Mouse (Mus musculus) CH12.LX (cell line): ENCODE measurements around the gene Oxt. TPM values are rescaled to one million over a fixed set of nuclear protein-coding genes. Genes with fewer than 3 reads are reported as not detected.

Experiments used
- DNase-seq: peaks from one replicate; pipeline ENCODE4 v3.0.0-alpha.2; 2013; ENCODE audit errors: extremely low read depth
- H3K27ac ChIP-seq: 2 replicates; pipeline ENCODE4 v1.5.1; 2012; ENCODE audit warnings: low read depth, mild to moderate bottlenecking, control low read depth, moderate library complexity; ENCODE audit not compliant: insufficient read depth
- H3K27me3 ChIP-seq: replicated peaks from 2 replicates; pipeline ENCODE3; 2012; ENCODE audit warnings: inconsistent platforms
- H3K36me3 ChIP-seq, 2 experiments: replicated peaks in 1 of 2; 2 replicates each; pipeline versions ENCODE3 to v1.6.1; 2012; ENCODE audit warnings: inconsistent platforms in 1 of 2, low read length in 1 of 2, mild to moderate bottlenecking in 1 of 2, mixed read lengths in 1 of 2, moderate library complexity in 1 of 2; ENCODE audit not compliant: control insufficient read depth in 1 of 2, insufficient read depth in 1 of 2
- H3K4me1 ChIP-seq, 2 experiments: 2 replicates each; pipeline ENCODE4 v1.6.1; 2012; ENCODE audit warnings: inconsistent platforms in 1 of 2, moderate library complexity in 1 of 2; ENCODE audit not compliant: insufficient read depth in 2 of 2, control insufficient read depth in 1 of 2
- H3K4me2 ChIP-seq: 2 replicates; pipeline ENCODE4 v1.6.1; 2012; ENCODE audit warnings: low read depth, mild to moderate bottlenecking, control low read depth; ENCODE audit not compliant: poor library complexity, insufficient read depth, severe bottlenecking
- H3K4me3 ChIP-seq, 3 experiments: fragments of 150-350 bp in 1 of 3; sonication (generic) in 1 of 3; replicated peaks in 1 of 3; 2 replicates each; pipeline versions ENCODE3 to v1.5.1; 2011 to 2012; ENCODE audit warnings: low read depth in 2 of 3, low read length in 2 of 3, mild to moderate bottlenecking in 2 of 3, moderate library complexity in 2 of 3, control low read depth in 1 of 3, improper control_type of control experiment in 1 of 3, inconsistent platforms in 1 of 3, mixed read lengths in 1 of 3; ENCODE audit not compliant: poor library complexity in 1 of 3
- H3K79me2 ChIP-seq: replicated peaks from 2 replicates; pipeline ENCODE4 v1.6.1; 2012; ENCODE audit warnings: mild to moderate bottlenecking, moderate library complexity; ENCODE audit not compliant: control insufficient read depth, poor library complexity, insufficient read depth, severe bottlenecking; ENCODE audit errors: extremely low read depth
- H3K9ac ChIP-seq: 2 replicates; pipeline ENCODE4 v1.6.1; 2012; ENCODE audit warnings: low read depth, mild to moderate bottlenecking, control low read depth, moderate library complexity; ENCODE audit not compliant: insufficient read depth
- H3K9me3 ChIP-seq: replicated peaks from 2 replicates; pipeline ENCODE3; 2012; ENCODE audit warnings: low read length, inconsistent platforms, mixed read lengths
- CHD1 ChIP-seq: IDR thresholded peaks from 2 replicates; pipeline ENCODE4 v1.6.1; 2012; ENCODE audit warnings: low read depth, low read length, improper control_type of control experiment, inconsistent platforms
- CHD2 ChIP-seq: IDR thresholded peaks from 2 replicates; pipeline ENCODE4 v1.6.1; 2011; ENCODE audit warnings: low read length, improper control_type of control experiment
- CTCF ChIP-seq, 2 experiments: IDR thresholded peaks in 1 of 2; conservative IDR thresholded peaks in 1 of 2; 2 replicates each; pipeline ENCODE4 v1.5.1; 2011 to 2012; ENCODE audit warnings: low read depth in 2 of 2, low read length in 2 of 2, improper control_type of control experiment in 1 of 2, inconsistent platforms in 1 of 2, mild to moderate bottlenecking in 1 of 2, moderate library complexity in 1 of 2
- ELF1 ChIP-seq: IDR thresholded peaks from 2 replicates; pipeline ENCODE4 v1.6.1; 2014; ENCODE audit warnings: low read depth, mild to moderate bottlenecking, inconsistent platforms, low read length, improper control_type of control experiment
- ETS1 ChIP-seq: conservative IDR thresholded peaks from 2 replicates; pipeline ENCODE4 v1.6.1; 2012; ENCODE audit warnings: low read depth, mild to moderate bottlenecking, inconsistent platforms, low read length, improper control_type of control experiment, moderate library complexity
- GABPA ChIP-seq: IDR thresholded peaks from 2 replicates; pipeline ENCODE4 v1.6.1; 2012; ENCODE audit warnings: low read depth, low read length, improper control_type of control experiment, inconsistent platforms; ENCODE audit not compliant: insufficient replicate concordance
- HCFC1 ChIP-seq: IDR thresholded peaks from 2 replicates; pipeline ENCODE4 v1.6.1; 2012; ENCODE audit warnings: low read depth, mild to moderate bottlenecking, inconsistent platforms, low read length, improper control_type of control experiment
- IRF4 ChIP-seq: IDR thresholded peaks from 2 replicates; pipeline ENCODE4 v1.6.1; 2014; ENCODE audit warnings: low read depth, mild to moderate bottlenecking, inconsistent platforms, low read length, improper control_type of control experiment
- KAT2A ChIP-seq: IDR thresholded peaks from 2 replicates; pipeline ENCODE4 v1.6.1; 2012; ENCODE audit warnings: low read length, improper control_type of control experiment, inconsistent platforms; ENCODE audit not compliant: insufficient replicate concordance
- MAZ ChIP-seq: IDR thresholded peaks from 2 replicates; pipeline ENCODE4 v1.6.1; 2012; ENCODE audit warnings: low read depth, mild to moderate bottlenecking, inconsistent platforms, low read length, improper control_type of control experiment, moderate library complexity
- MEF2A ChIP-seq: IDR thresholded peaks from 2 replicates; pipeline ENCODE4 v1.6.1; 2014; ENCODE audit warnings: low read depth, mild to moderate bottlenecking, inconsistent platforms, low read length, improper control_type of control experiment, borderline replicate concordance
- MXI1 ChIP-seq: IDR thresholded peaks from 2 replicates; pipeline ENCODE4 v1.6.1; 2011; ENCODE audit warnings: mild to moderate bottlenecking, low read depth, low read length, improper control_type of control experiment
- NELFE ChIP-seq: IDR thresholded peaks from 2 replicates; pipeline ENCODE4 v1.6.1; 2011; ENCODE audit warnings: low read depth, low read length, improper control_type of control experiment
- NRF1 ChIP-seq: IDR thresholded peaks from 2 replicates; pipeline ENCODE4 v1.6.1; 2014; ENCODE audit warnings: low read depth, mild to moderate bottlenecking, inconsistent platforms, low read length, improper control_type of control experiment, moderate library complexity
- PAX5 ChIP-seq: IDR thresholded peaks from 2 replicates; pipeline ENCODE4 v1.6.1; 2012; ENCODE audit warnings: low read length, inconsistent platforms, mixed read lengths
- POLR2A ChIP-seq: IDR thresholded peaks from 2 replicates; pipeline ENCODE4 v1.6.1; 2011; ENCODE audit warnings: low read depth, mild to moderate bottlenecking, improper control_type of control experiment, low read length
- POLR2AphosphoS2 ChIP-seq: IDR thresholded peaks from 2 replicates; pipeline ENCODE4 v1.6.1; 2011; ENCODE audit warnings: low read depth, low read length, improper control_type of control experiment
- RAD21 ChIP-seq: IDR thresholded peaks from 2 replicates; pipeline ENCODE4 v1.6.1; 2011; ENCODE audit warnings: low read depth, mild to moderate bottlenecking, low read length, improper control_type of control experiment, moderate library complexity
- SIN3A ChIP-seq: IDR thresholded peaks from 2 replicates; pipeline ENCODE4 v1.6.1; 2012; ENCODE audit warnings: low read length, improper control_type of control experiment, inconsistent platforms
- SMC3 ChIP-seq: IDR thresholded peaks from 2 replicates; pipeline ENCODE4 v1.6.1; 2011; ENCODE audit warnings: low read depth, low read length, improper control_type of control experiment
- TBP ChIP-seq: conservative IDR thresholded peaks from 2 replicates; pipeline ENCODE4 v1.6.1; 2011; ENCODE audit warnings: low read depth, low read length, improper control_type of control experiment
- TCF12 ChIP-seq: IDR thresholded peaks from 2 replicates; pipeline ENCODE4 v1.6.1; 2014; ENCODE audit warnings: low read depth, mild to moderate bottlenecking, inconsistent platforms, low read length, improper control_type of control experiment
- UBTF ChIP-seq: IDR thresholded peaks from 2 replicates; pipeline ENCODE4 v1.6.1; 2012; ENCODE audit warnings: low read depth, mild to moderate bottlenecking, inconsistent platforms, low read length, improper control_type of control experiment, moderate library complexity
- ZMIZ1 ChIP-seq: IDR thresholded peaks from 2 replicates; pipeline ENCODE4 v1.6.1; 2012; ENCODE audit warnings: low read depth, mild to moderate bottlenecking, inconsistent platforms, low read length, improper control_type of control experiment
- ZNF384 ChIP-seq: IDR thresholded peaks from 2 replicates; pipeline ENCODE4 v1.6.1; 2012; ENCODE audit warnings: low read depth, low read length, improper control_type of control experiment, inconsistent platforms
- dilution Hi-C: fragments of 300-500 bp; cut with MboI; formaldehyde crosslinking; loops from 2 replicates; pipeline ENCODE4 v1.14.3; 2020; ENCODE audit warnings: low sequenced_read_pairs; ENCODE audit not compliant: extremely low pct_unique_long_range_greater_than_20kb, extremely low pct_ligation_motif_present
- in situ Hi-C: fragments of 300-500 bp; cut with MboI; formaldehyde crosslinking; loops from 3 replicates; pipeline ENCODE4 v1.14.3; 2019; ENCODE audit warnings: low sequenced_read_pairs, low pct_ligation_motif_present, low pct_unique_long_range_greater_than_20kb, mixed read lengths
- polyA plus RNA-seq: library from polyadenylated mRNA; unstranded; fragments of >175 nt; gene quantifications from 2 replicates; pipeline ENCODE4 v1.2.1, GENCODE M21; 2012; ENCODE audit warnings: low read depth; ENCODE audit not compliant: insufficient read length
- total RNA-seq, 2 experiments: library from RNA; depleted of rRNA; stranded (reverse); fragments of 300-350 nt in 1 of 2; fragments of >200 nt in 1 of 2; gene quantifications; 2 replicates each; pipeline ENCODE4 v1.2.3; 2012 to 2014

The Oxt gene
- total and polyA plus RNA-seq, 3 experiments: not detected

DNA sequence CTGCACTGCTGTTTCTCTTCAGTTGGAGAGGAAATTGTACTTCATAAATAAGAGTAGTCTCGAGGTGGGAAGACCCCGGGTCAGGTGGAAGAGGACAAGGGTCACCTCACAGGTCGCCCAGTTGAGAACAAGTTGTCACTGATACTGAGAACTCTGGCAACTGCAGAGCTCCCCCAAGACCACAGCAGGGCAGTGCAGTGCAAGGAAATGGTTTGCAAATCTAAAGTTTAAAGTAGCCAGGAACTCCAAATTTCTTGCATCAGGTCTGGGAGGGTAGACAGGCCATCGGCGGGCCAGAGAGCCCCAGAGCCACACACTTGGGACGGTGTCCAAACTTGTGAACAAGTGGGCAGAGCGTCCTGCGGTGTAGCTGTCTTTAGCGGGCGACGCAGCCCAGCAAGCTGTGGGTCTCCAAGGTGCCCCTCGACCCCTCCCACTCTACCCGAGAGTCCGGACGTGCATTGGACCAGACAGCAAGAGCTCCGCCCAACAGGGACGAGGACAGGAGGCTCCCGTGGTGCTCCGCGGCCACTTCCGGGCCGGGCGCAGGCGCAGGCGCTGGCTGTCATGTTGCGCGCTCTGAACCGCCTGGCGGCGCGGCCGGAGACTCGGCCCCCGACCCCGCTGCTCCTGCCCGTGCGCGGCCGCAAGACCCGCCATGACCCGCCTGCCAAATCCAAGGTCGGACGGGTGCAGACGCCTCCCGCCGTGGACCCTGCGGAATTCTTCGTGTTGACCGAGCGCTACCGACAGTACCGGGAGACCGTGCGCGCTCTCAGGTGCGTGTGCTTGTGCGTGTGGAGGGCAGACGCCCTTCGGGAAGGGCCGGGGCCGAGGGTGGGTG, 12.5 kb upstream of the Oxt start, which contains the start of gene Mrps26:
Mrps26 (plus strand) TSS at position 531 of the 844 bp plus-strand sequence.
- peaks cover 12% of the 10 kb centered on the region for H3K79me2 ChIP-seq
- peak within 1 kb of the TSS; percentile 86 to 100 (median 91) for H3K4me3 ChIP-seq
- peak within 1 kb of the TSS; percentile 74 for H3K4me2 ChIP-seq
- in situ Hi-C loops: loop anchor here (25.0 kb wide), 1 partner anchor 276 kb away; the partner anchor contains the start of genes Ebf4 and Idh3b
- peaks cover 14 to 43% of the 10 kb centered on the region in 2 experiments for H3K36me3 ChIP-seq
- TF ChIP-seq RAD21 (peak; percentile 50), ZMIZ1 (peak; percentile 87), TCF12 (peak; percentile 79), CTCF (conservative IDR thresholded peaks at IDR 0.05 in 1 of 2, IDR thresholded peaks at IDR 0.05 in 1 of 2; ENCODE audit: low read depth in 2 of 2, low read length in 2 of 2) (peak; percentile 8 to 69; a peak in 2 of 4 replicates), NRF1 (peak; percentile 93), POLR2A (peak; percentile 95), UBTF (peak; percentile 80; the same call in 1 of the 2 replicates), POLR2AphosphoS2 (peak; percentile 92), MEF2A (0 out of 2 replicates have a peak, but pooled peaks have one; percentile 9), IRF4 (0 out of 2 replicates have a peak, but pooled peaks have one; percentile 14), SMC3 (peak; percentile 47), CHD2 (no peak), NELFE (peak; percentile 94), ZNF384 (no peak), MXI1 (peak; percentile 88), KAT2A (peak; percentile 67; the same call in 1 of the 2 replicates), SIN3A (peak; percentile 67), MAZ (no peak; the same call in 1 of the 2 replicates), GABPA (no peak), ETS1 (no peak), ELF1 (peak; percentile 97), CHD1 (no peak), TBP (peak; percentile 81), HCFC1 (peak; percentile 80), PAX5 (no peak)
- dilution Hi-C loops: no loop called here
- DNase-seq: peak; percentile 94
- H3K27ac ChIP-seq: peak within 1 kb of the TSS; percentile 33; the same call in 1 of the 2 replicates
- no peaks in the 10 kb centered on the region for H3K27me3 ChIP-seq
- peak within 1 kb of the TSS; percentile 79 for H3K9ac ChIP-seq
- peaks cover 5 to 21% of the 10 kb centered on the region in 2 experiments; a peak in 3 of 4 replicates for H3K4me1 ChIP-seq
- no peaks in the 10 kb centered on the region for H3K9me3 ChIP-seq
